Mouse (Mus musculus): ENCODE data around the gene Cd34. TPM values are rescaled to one million over a fixed set of nuclear protein-coding genes. Genes with fewer than 3 reads are reported as not detected.
A peak's percentile ranks its signal among the peaks of the same experiment; 100 is the strongest.

The Cd34 gene
- 10 to 100 TPM; 45.0 to 62.8 TPM for total RNA-seq (2021)
- long read RNA-seq, experiment 1, transcript Cd34-201 (8 exons, 2,454 nt): major isoform, 23 of 33 reads
- long read RNA-seq, experiment 1, partial matches to known transcripts: 6 of 33 reads
- long read RNA-seq, experiment 1, other reads (novel, unspliced or antisense): 2 of 33 reads
- long read RNA-seq, experiment 2, transcript Cd34-201 (8 exons, 2,454 nt): major isoform, 11 of 16 reads
- long read RNA-seq, experiment 2, partial matches to known transcripts: 2 of 16 reads
- long read RNA-seq, experiment 2, other reads (novel, unspliced or antisense): 0 of 16 reads

DNA sequence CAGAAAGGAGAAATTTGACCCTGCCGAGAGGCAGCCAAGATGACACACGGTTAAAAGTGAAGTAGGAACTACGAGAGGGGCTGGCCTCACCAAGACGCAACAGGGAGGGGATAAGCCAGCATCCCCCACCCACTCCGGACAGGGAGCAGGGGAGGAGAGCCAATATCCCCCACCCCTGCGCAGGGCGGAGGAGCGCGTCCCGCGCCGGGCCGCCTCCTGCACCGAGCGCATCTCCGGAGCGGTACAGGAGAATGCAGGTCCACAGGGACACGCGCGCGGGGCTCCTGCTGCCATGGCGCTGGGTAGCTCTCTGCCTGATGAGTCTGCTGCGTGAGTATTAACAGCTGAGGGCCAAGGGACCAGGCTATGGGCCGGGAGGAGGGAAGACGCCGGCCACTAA, at the start of gene Cd34:
Cd34 (plus strand) TSS at position 105 of the 400 bp plus-strand sequence.
- DNase-seq: peak; percentile 55 to 79

DNA sequence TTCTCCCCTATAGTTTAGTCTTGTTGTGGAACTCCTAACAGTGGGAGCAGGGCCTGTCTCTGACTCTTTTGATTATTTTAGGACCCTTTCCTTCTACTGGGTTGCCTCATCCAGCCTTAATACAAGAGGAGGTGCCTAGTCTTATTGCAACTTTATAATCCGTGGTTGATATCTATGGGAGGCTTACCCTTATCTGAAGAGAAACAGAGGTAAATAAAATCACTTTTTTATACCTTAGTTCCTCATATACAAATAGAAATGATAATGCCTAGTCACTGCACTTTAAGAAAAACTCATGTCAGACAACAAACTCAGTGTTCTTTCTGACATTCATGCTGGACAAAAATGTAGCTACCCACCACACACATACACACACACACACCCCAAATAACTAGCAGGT, 44.1 kb upstream of the Cd34 start:
- DNase-seq: no peak

DNA sequence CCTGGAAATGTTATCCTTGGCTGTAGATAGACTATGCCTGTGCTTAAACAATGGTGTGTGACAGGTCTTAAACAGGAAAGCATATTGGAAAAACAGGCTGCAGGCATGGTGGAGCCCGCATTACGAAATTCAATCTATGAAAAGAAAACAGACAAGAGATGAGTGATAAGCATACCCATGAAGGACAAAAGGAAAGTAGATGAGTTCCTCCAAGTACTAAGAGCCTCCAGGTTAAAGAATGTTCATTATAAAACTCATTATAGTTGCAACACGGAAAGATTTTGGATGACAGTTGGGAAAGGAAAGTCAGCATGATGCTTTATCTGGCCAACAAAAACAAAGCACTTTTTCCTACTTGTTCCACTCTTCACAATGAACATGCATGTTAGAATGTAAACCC, 43.3 kb upstream of the Cd34 start:
- no peak for DNase-seq

DNA sequence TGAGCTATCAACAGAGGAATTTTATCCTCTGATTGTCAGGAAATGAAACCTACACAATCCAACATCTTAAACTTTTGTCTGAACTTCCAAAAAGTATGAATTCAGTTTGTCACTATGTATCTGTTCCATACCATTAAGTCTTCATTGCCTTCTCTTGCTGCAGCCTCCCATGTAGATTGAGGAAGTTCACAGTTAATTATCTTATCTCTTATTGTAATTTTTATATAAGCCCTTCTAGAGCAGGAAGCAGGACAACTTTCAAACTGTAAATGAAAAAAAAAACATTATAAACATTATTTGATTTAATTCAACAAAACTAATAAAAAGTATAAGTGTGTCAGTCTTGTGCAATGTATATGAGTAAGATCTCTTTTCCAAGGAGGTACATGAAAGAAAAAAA, 37.5 kb upstream of the Cd34 start:
- no peak for DNase-seq

DNA sequence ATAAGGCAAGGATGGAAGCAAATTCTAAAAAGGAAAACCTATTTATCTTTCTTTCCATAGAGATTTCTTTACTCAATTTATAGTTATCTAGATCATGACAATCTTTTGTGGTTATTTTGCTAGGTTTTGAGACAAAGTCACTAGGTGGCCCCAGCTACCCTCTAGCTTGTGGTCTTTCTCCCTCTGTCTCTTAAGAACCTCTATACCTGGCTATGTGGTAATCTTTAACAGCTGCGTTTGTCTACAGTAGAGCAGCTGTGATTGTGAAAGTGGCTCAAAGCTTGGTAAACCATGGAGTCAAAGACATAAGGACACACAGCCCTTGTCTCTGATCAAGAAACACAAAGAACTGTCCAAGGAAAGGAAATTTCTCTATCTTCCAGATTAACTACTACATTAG, 36.8 kb upstream of the Cd34 start:
- DNase-seq: no peak

DNA sequence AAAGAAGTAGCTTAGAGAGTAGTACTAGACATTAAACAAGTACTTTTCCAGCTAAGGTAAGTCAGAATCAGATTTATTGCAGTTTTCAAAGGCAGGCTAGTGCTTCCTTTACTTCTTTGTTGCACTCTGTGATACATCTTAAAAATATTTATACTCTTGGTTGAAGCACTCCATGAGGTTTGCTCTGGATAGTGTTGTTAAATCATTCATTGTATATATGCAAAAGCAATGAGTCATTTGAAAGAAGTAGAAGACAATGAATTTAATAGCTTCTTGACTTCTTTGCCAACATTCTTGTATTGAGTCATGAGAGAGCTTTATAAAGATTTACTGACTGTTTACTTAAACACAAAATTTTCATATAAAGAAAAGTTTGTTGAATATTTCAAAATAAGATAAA, 29.7 kb upstream of the Cd34 start:
- DNase-seq: no peak

DNA sequence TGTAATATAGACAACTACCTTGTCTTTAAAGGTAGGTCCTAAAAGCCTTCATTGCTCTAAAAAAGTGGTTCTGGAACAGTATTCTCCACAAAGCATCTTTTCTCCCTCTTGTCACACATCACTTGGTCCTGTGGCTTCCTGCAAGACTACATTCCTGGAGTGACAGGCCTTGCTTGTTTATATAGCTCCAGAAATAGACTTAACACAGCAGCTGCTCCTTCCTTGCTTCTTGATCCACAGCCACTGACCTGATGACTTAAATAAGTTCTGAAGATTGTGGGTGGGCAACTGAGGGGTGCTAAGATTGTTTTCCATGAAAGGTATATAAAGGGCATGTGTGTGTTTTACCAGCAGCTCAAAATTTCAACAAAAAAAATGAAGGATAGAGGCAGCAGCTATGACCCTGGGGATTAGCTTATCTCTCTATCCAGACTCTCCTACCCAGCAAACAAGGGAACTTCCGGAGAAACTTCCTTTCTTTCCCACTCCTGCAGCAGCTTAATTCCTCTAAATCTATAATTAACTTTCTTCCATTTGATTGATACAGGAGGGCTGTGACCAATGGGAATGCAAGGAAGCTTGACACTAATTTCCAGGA, 12.8 kb upstream of the Cd34 start:
- DNase-seq: no peak

DNA sequence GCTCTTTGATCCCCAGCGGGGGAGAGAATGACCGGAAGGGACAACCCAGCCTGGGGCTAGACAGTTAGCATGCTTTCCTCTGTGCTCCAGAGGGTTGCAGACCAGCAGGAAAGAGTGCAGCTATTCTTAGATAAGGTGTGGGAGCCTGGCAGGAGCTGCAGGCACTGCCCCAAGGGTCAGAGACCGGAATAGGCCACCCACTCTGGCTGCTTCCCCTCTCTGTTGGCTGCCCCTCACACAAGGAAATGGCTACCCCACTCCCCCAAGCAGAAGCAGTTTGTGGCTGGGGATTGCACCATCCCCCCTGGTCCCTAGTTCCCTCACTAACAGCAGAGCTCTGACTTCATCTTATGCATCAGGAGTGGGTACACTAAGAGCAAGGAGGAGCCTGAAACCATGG, 10.7 kb upstream of the Cd34 start:
- peak; percentile 18 to 37 for DNase-seq

DNA sequence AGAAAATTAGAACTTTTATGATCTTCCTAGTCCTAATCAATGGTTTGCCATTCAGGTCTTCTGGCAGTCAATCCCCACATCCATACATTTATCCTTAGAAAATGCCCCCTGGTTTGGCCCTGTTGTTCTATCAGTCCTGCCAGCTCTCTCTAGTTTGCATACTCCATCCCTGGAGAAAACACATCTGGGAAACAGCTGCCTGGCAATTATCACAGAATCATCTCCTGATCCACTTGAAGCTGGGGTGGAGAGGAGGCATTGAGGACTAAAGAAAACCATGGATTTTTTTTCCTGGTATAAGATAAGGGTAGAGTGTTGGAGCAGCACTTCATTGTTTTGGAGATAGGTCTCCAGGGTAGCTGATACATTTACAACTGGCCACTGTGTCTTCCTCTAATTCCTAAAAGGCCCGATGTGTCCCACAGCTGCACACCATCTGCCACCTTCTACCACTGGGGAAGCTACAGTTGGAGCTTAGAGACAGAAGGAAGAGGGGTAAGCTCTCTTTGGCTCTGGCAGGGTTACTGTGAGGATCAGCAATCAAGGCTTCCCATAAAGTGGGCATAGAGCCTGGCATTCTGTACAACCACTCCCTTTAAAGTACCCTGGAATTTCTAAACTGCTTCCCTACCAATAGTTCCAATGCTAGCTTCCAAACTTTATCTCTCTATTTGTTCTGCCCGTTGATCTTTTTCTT, 9.2 kb upstream of the Cd34 start:
- no peak for DNase-seq

DNA sequence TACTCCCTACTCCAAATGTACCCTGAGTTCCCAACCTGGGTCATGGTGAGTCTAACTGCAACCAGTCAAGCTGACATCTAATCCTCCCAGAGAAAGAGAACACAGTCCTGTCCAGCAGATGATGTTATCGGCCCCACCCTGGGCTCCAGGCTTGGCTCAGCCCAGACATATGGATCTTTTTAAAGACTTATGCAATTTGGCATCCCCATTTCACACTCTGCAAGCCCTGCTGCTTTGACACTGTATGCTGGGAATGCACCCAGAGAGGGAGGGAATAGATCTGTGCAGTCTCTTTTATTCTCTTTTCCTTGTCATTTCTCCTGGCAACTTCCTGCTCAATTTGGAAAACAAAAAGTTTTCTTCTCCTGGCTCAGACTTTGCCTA, 8.7 kb upstream of the Cd34 start:
- no peak for DNase-seq

DNA sequence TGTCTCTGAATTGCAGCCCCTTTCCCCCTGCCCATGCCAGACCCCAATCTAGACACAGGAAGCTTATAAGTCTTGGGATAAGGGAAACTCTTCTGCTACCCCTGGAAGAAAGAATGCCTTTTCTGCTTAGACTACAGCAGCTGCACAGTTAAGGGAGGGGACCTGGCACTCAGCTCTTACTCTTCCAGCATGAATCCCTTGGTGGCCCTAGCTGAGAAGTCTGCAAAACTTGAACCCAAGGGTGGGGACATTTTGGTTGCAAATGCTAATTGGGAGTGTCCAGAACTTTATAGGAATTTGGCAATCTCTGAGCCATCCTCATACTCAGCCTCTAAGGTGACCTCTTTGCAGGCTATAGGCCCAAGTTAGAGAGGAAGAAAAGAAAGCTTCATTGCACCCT, 7.9 kb upstream of the Cd34 start:
- DNase-seq: no peak

DNA sequence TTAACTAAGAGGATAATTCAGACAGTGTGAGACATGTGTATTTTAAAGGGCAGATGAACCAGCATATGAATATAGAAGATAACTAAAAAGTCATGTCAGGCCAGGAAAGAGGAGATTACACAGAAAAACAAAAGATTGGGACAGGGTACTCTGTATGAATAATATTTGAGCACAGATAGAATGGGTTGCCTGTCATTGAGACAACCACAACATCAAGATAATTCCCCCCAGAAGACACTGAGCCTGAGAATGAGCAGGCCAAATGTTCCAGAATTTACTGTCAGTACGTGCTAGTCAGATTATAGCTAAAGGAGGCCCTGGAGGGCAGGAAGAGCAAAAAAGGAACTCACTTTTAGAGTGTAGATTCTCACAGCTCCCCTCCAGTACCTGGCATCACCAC, 3.3 kb upstream of the Cd34 start:
- DNase-seq: no peak

DNA sequence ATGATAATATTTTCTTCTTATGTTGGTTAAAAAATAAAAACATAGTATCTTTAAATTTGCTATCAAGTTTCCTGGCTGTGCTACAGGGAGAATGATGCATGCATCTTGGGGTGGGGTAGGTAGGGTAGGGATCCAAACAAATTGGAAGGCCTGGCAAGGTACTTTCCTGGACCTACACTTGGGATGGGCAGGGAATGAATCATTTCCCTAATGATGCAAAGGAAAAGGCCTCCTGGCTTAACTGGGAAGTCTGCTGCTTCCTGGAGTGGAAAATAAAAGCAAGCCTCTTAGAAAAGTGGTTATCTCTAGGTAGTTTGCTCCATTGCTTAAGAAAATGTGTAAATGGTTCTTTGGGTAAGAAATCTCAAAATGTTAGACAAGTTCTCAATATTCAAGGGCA, 2.9 kb downstream of the Cd34 start:
- DNase-seq: no peak

DNA sequence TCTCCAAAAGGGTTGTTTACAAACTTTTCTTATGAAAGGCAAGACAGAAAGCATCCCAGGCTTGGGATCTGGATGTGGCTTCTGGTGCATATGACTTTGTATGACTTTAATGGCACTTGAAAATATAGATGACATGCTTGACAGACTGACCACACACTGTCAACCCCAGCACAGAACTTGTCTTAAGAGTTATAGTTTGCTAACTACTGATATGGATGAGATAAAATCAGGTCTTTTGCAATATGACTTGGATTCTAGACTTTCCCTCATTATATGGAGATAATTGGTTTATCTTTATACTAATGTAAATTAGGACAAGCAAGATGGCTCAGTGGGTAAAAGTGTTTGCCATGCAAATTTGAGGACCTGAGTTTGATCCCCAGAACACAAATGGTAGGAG, 4.3 kb downstream of the Cd34 start:
- DNase-seq: no peak

DNA sequence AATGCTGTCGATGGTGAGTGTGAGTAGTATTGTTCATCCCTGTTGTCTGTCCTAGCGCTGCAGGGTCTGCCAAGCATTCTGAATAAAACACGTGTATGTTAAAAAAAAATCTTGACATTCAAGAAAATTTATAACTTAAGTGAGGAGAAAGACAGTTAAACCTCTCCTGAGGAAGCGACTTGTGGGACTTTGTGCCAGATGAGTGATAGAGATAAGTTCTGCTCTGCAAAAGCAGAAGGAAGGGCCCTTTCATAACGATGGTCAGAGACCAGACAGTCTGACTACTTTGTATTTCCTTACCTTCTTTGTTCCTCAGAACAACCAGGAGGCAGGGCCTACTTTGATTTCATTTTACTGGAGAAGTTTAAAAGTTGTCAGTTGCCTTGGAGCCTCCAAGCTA, 4.9 kb downstream of the Cd34 start:
- DNase-seq: no peak

DNA sequence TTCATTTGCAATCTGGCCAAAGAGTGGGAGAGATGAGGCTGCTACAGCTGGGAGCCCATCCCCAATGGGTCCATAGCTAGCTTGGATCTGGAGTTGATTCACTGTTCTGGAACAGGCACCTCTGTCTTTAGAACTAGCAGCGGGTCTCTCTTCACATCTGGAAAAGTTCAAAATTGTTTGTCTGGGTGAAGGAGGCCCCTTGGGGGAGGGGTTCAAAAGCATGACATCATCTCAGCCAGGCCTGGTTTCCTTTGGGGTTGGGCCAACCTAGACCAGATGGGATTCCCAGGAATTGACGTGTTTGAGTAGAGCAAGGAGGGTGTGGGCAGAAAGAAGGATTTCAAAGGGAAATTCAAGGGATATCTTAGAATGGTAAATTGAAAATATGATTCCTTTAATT, 6.8 kb downstream of the Cd34 start:
- DNase-seq: peak; percentile 10 to 21

DNA sequence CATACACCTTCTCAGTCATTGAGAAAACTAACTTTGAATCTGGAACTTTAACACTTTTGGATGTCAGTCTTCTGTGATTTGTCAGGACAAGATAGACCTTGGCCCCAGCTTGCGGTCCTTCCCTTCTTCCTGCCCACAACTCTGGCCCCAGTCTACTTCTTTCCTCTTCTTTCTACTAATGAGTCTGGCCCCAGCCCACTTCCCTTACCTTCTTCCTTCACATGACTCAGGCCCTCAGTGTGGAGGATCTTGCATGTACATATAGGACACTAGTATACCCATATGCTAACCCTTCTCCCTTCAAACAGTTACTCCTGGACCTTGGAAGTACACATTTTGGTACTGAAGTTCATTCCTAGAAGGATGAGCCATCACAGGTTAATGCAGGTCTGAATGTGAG, 7.8 kb downstream of the Cd34 start:
- no peak for DNase-seq

DNA sequence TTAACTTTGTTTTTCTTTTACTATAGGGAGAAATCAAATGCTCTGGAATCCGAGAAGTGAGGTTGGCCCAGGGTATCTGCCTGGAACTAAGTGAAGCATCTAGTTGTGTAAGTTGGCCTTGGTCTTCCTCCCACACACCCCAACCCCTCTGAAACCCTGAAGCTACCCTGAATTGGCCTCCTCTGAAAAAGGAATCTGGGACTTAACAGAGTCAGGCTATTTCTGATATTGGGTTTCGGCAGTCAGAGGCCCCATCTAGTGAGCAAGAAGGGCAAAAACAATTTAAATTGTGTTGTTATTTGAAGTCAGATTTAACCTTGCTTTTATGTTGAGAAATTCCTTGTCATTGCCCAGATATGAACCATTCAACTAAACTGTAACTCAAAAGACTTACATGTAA, 12.3 kb downstream of the Cd34 start:
- peak; percentile 19 to 20 for DNase-seq

DNA sequence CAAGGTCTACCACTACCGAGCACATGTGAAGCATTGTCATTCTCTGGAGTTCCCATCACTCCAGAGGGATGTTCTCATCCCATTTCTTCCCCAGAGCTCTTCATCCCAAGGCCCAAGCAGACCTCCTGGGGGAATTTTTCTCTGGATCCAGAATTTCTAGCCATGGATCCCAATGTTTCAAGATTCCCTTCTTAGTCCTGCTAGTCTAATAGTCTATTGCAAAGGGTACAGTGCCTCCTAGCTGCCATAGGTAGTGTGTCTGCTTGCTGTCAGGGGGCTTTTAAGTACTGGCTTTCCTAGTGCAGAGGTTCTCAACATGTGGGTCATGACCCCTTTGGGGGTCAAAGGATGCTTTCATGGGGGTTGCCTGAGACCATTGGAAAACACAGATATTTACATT, 14.3 kb downstream of the Cd34 start:
- no peak for DNase-seq

DNA sequence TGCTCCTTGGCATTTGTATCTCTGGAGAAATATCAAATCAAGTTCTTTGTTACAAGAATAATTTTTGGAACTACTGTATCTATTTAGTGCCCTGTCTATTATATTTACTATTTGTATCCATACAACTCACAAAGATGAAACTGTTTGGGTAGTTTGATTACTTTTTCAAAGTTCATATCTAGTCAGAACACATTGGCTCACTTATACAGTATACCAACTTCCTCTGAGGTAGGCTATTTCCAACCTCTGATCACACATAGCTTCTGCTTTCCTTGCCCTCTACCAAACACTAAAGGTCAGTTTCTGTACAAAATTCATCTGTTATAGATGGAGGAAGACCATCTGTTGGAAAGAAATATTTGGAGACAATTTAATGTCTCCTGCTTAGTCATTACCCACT, 16.1 kb downstream of the Cd34 start:
- no peak for DNase-seq

DNA sequence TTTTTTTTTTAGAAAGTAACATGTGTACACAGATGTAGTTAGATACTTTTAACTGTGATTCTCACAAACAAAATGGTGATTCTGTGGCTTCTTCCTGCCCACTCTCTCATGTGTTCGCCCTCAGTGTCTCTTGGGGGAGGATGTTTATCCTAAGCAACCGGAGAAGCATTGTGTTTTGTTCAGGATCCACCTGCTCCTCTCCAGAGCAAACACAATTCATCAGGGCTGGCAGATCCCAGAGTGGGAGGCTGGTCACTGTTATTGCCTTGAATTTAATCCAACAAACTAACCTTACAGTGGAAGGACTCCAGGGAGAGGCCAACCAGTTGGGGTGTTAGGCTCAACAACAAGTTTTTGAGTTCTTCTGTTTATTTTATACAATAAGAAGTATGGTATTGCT, 17.1 kb downstream of the Cd34 start:
- DNase-seq: no peak

DNA sequence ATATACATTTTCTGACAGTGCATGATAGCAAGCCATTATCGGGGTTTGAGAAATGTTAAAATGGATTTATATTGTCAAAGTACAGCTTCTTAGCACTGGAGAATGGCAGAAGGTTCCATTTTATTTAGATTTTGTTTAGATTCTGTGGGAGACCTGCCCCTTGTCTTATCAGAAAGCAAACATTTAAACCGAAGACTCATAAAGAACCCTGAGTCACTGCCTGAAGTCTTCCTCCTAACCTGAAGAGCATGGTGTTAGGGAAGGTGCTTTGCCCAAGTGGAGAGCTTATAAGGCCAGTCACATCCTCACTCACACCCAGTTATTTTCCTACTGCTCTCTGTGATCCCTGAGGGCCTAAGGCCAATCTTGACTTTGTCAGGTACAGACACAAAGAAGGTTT, 18.4 kb downstream of the Cd34 start:
- no peak for DNase-seq

DNA sequence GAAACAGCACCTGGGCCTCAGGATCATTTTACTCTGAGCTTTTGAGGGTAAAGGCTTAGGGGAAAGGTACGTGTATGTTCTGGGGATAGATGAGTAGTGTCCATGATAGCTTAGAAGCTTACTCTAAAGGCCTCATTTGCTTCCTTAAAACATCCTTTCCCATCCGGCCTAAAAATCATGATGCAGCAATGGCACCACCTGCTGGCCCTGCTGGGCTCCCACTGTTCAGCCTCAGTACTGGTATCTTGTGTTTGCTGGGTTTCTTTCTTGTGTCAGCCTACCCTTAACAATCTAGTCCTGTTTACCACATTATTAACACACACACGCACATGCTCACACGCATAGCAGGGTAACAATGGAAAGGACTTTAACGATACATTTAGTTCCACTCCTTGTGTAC, 23.6 kb downstream of the Cd34 start:
- DNase-seq: peak; percentile 70 to 81

DNA sequence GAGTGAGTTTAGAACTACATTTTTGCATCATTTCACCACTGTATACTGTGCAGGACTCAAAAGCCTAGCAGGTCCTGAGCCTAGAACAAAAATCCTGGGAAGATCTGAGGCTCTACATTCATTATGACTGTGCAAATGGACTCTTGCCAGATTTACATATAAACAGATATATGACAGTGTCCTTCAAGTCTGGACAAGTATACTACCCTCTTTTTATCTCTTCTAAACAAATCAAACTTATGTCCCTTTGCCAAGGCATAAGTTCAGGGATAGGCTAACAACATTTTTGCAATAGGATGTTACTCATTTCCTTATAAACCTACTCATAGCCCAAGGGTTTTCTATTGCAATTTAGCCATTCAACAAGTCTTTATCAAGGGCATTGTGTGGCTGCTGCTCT, 24.1 kb downstream of the Cd34 start:
- no peak for DNase-seq

Measured in adrenal gland, postnatal 36 days (tissue).